Comparison of ENCODE assay signal across 25 mouse cellular contexts in genomic region chr9:65050981-65051380, GRCm38 (mm10).
"Had no signal": no experiment of that assay in that cellular context is flagged by ENCODE, and none has a peak within 500 bp of the region (broad histone marks: within the 10 kb centered on the region; RNA-seq: fewer than 3 reads in every experiment).

No protein-coding gene starts in this region.

- H3K27me3 ChIP-seq: heart, embryonic 12.5 days; hindbrain, embryonic 12.5 days; intestine, embryonic 15.5 days; limb, embryonic 12.5 days; liver, embryonic 13.5 days; liver, embryonic 15.5 days had no signal

- H3K4me1 ChIP-seq: heart, embryonic 12.5 days; hindbrain, embryonic 10.5 days; hindbrain, embryonic 12.5 days; intestine, embryonic 15.5 days; limb, embryonic 10.5 days; liver, embryonic 13.5 days; liver, embryonic 15.5 days had no signal

- H3K4me3 ChIP-seq: gastrocnemius, adult 2 months; heart, adult 2 months; heart, embryonic 12.5 days; hindbrain, embryonic 10.5 days; hindbrain, embryonic 12.5 days; intestine, embryonic 15.5 days; layer of hippocampus, adult 2 months; left cerebral cortex, adult 2 months; limb, embryonic 10.5 days; limb, embryonic 12.5 days; liver, embryonic 13.5 days; liver, embryonic 15.5 days had no signal

- ATAC-seq: hindbrain, embryonic 16.5 days; inflammation-experienced regulatory T-cells, adult 6 months; intestine, embryonic 15.5 days; intestine, postnatal 0 days had no signal

- H3K4me2 ChIP-seq: heart, embryonic 12.5 days; hindbrain, embryonic 12.5 days; hindbrain, embryonic 14.5 days; intestine, embryonic 15.5 days; limb, embryonic 12.5 days; liver, embryonic 13.5 days; liver, embryonic 15.5 days had no signal

- H3K27ac ChIP-seq: heart, adult 2 months; hindbrain, embryonic 10.5 days; hindbrain, embryonic 12.5 days; hindbrain, embryonic 14.5 days; intestine, embryonic 15.5 days; layer of hippocampus, adult 2 months; left cerebral cortex, adult 2 months; limb, embryonic 10.5 days; limb, embryonic 12.5 days; liver, embryonic 13.5 days; liver, embryonic 15.5 days had no signal

- DNase-seq: gastrocnemius, adult 2 months; gastrocnemius, postnatal 10 days; gastrocnemius, postnatal 25 days; heart, adult 2 months; heart, postnatal 10 days; heart, postnatal 4 days; kidney, adult 18-20 months; kidney, adult 8-10 months; kidney, postnatal 10 days; kidney, postnatal 25 days; kidney, postnatal 4 days; liver, embryonic 13.5 days had no signal

- H3K9me3 ChIP-seq: heart, embryonic 12.5 days; hindbrain, embryonic 10.5 days; hindbrain, embryonic 12.5 days; intestine, embryonic 15.5 days; limb, embryonic 10.5 days; limb, embryonic 12.5 days; liver, embryonic 13.5 days; liver, embryonic 15.5 days had no signal

- H3K9ac ChIP-seq: heart, embryonic 12.5 days; hindbrain, embryonic 12.5 days; hindbrain, embryonic 14.5 days; intestine, embryonic 15.5 days; limb, embryonic 12.5 days; liver, embryonic 13.5 days; liver, embryonic 15.5 days had no signal
